17 mouse cellular contexts compared by ENCODE assay signal in the genomic region with DNA sequence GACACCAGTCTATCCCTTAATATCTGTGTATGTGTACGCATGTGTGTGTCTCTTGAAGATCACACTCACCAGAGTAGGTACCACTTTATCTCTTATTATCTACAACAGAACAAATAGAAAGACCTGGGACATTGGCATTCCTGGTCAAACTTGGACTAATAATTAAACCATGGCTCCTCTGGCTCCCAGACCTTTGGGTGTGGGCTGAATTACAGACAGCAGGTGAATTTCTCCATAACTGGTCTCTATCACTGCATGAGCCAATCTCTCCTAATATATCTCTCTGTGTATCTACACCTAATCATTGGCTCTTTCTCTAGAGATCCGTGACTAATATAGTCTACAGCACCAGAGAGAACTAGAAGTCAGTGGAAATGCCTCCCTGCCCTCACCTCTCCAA.
DNase-seq lines count a peak whose midpoint lies in the region; ATAC-seq and TF ChIP-seq lines count a peak whose summit lies in the region.
"Had no signal": no experiment of that assay in that cellular context is flagged by ENCODE, and none has a peak within 500 bp of the region (broad histone marks: within the 10 kb centered on the region; RNA-seq: fewer than 3 reads in every experiment).

No protein-coding gene starts in this region.

- H3K4me2 ChIP-seq in liver, embryonic 15.5 days: no peak overlapping the region
- no peak overlapping the region for H3K4me2 ChIP-seq in intestine, embryonic 16.5 days (ENCODE audit: low read depth, low read length)
- H3K4me2 ChIP-seq in liver, postnatal 0 days (ENCODE audit: low read depth, low read length): no peak overlapping the region
- H3K4me2 ChIP-seq: forebrain, embryonic 13.5 days; heart, embryonic 13.5 days had no signal

- TF ChIP-seq CTCF in liver, postnatal 0 days (IDR thresholded peaks at IDR 0.05; ENCODE audit: low read depth): no peak
- TF ChIP-seq CTCF in lung, adult 2 months (IDR thresholded peaks at IDR 0.05; ENCODE audit: insufficient read depth, low read length): no peak

- H3K27me3 ChIP-seq in liver, embryonic 15.5 days: no peaks in the 10 kb centered on the region
- H3K27me3 ChIP-seq in intestine, embryonic 16.5 days (replicated peaks; ENCODE audit: control insufficient read depth, insufficient read depth, low read length): no peaks in the 10 kb centered on the region
- no peaks in the 10 kb centered on the region for H3K27me3 ChIP-seq in liver, postnatal 0 days (ENCODE audit: insufficient read depth, low read length)
- H3K27me3 ChIP-seq: forebrain, embryonic 13.5 days; heart, embryonic 13.5 days had no signal

- DNase-seq in liver: no peak
- no peak for DNase-seq in liver, postnatal 0 days
- no peak for DNase-seq in thymus, postnatal 10 days (ENCODE audit: low spot score in 2 of 2)
- no peak for DNase-seq in thymus, postnatal 14 days
- DNase-seq in lung, adult 2 months: no peak
- DNase-seq: adrenal gland, adult 2 months; adrenal gland, postnatal 25 days; cerebellum, adult 18-20 months; cerebellum, adult 9-11 months; gastrocnemius, adult 2 months; gastrocnemius, postnatal 25 days; heart, postnatal 36 days had no signal

- no peaks in the 10 kb centered on the region for H3K36me3 ChIP-seq in liver, embryonic 15.5 days (replicated peaks)
- H3K36me3 ChIP-seq in intestine, embryonic 16.5 days (ENCODE audit: control insufficient read depth, insufficient read depth, low read length): peaks cover 4% of the 10 kb centered on the region
- no peaks in the 10 kb centered on the region for H3K36me3 ChIP-seq in liver, postnatal 0 days (replicated peaks; ENCODE audit: insufficient read depth, low read length)
- H3K36me3 ChIP-seq: embryonic facial prominence, embryonic 10.5 days; heart, embryonic 13.5 days had no signal

- H3K4me3 ChIP-seq in liver, embryonic 15.5 days (replicated peaks): no peak overlapping the region
- H3K4me3 ChIP-seq in intestine, embryonic 16.5 days (ENCODE audit: low read length): no peak overlapping the region
- H3K4me3 ChIP-seq in liver, postnatal 0 days (ENCODE audit: low read depth, low read length): no peak overlapping the region
- no peak overlapping the region for H3K4me3 ChIP-seq in lung, adult 2 months (replicated peaks; ENCODE audit: extremely low read depth, low read depth, low read length)
- H3K4me3 ChIP-seq: embryonic facial prominence, embryonic 10.5 days; forebrain, embryonic 13.5 days; gastrocnemius, adult 2 months; heart, embryonic 13.5 days had no signal

- no peak for TF ChIP-seq POLR2A in lung, adult 2 months (IDR thresholded peaks at IDR 0.05; ENCODE audit: borderline replicate concordance, extremely low read depth, low read depth, low read length)

- H3K27ac ChIP-seq in liver, embryonic 15.5 days (replicated peaks): no peak overlapping the region
- H3K27ac ChIP-seq in intestine, embryonic 16.5 days (ENCODE audit: low read length): peak overlapping the region; percentile 78
- no peak overlapping the region for H3K27ac ChIP-seq in liver, postnatal 0 days (ENCODE audit: low read depth)
- H3K27ac ChIP-seq: embryonic facial prominence, embryonic 10.5 days; forebrain, embryonic 13.5 days; gastrocnemius, adult 2 months; heart, embryonic 13.5 days had no signal

- WGBS in liver, embryonic 15.5 days (ENCODE audit: insufficient replicate concordance): 42% methylated on average over 2 of the region's 2 CpGs
- 68% methylated on average over 2 of the region's 2 CpGs for WGBS in intestine, embryonic 16.5 days
- 73% methylated on average over 2 of the region's 2 CpGs for WGBS in liver, postnatal 0 days (ENCODE audit: insufficient replicate concordance)
- 86% methylated on average over 2 of the region's 2 CpGs for WGBS in lung, adult 2 months

- H3K9me3 ChIP-seq in liver, embryonic 15.5 days (replicated peaks): no peaks in the 10 kb centered on the region
- H3K9me3 ChIP-seq in intestine, embryonic 16.5 days (ENCODE audit: control insufficient read depth, low read length): no peaks in the 10 kb centered on the region
- H3K9me3 ChIP-seq in liver, postnatal 0 days (ENCODE audit: low read length): no peaks in the 10 kb centered on the region
- H3K9me3 ChIP-seq: embryonic facial prominence, embryonic 10.5 days; forebrain, embryonic 13.5 days; heart, embryonic 13.5 days had no signal

- no peaks in the 10 kb centered on the region for H3K4me1 ChIP-seq in liver, embryonic 15.5 days (replicated peaks)
- H3K4me1 ChIP-seq in intestine, embryonic 16.5 days (ENCODE audit: control insufficient read depth, insufficient read depth, low read length): peaks cover 4% of the 10 kb centered on the region
- peaks cover 5% of the 10 kb centered on the region; the same call in 1 of the 2 replicates for H3K4me1 ChIP-seq in liver, postnatal 0 days (ENCODE audit: insufficient read depth)
- H3K4me1 ChIP-seq in lung, adult 2 months (ENCODE audit: control insufficient read depth, insufficient read depth, low read length): no peaks in the 10 kb centered on the region
- H3K4me1 ChIP-seq: embryonic facial prominence, embryonic 10.5 days; forebrain, embryonic 13.5 days; heart, embryonic 13.5 days had no signal

- H3K9ac ChIP-seq in liver, embryonic 15.5 days: no peak overlapping the region
- H3K9ac ChIP-seq in intestine, embryonic 16.5 days (ENCODE audit: low read depth, low read length): no peak overlapping the region
- no peak overlapping the region for H3K9ac ChIP-seq in liver, postnatal 0 days (replicated peaks)
- H3K9ac ChIP-seq: forebrain, embryonic 13.5 days; heart, embryonic 13.5 days had no signal

- ATAC-seq in liver, embryonic 15.5 days (ENCODE audit: insufficient read depth): peak; percentile 54
- ATAC-seq in intestine, embryonic 16.5 days: peak; percentile 95
- peak; percentile 84 for ATAC-seq in liver, postnatal 0 days
- ATAC-seq: forebrain, embryonic 13.5 days had no signal

- TF ChIP-seq EP300 in liver, postnatal 0 days (IDR thresholded peaks at IDR 0.05; ENCODE audit: low read depth): no peak
